Mouse (Mus musculus) layer of hippocampus, postnatal 14 days (tissue): ENCODE data around the gene Prph2. TPM values are rescaled to one million over a fixed set of nuclear protein-coding genes. Genes with fewer than 3 reads are reported as not detected.

ENCODE experiments used
- DNase-seq, 2 experiments: peaks; one replicate each; pipeline ENCODE4 v3.0.0; 2021 to 2022; ENCODE audit warnings: low spot score in 2 of 2, mixed read lengths in 1 of 2
- total RNA-seq, 2 experiments: library from RNA; stranded (reverse); gene quantifications; 2 replicates each; pipeline ENCODE4 v1.2.3; 2021

The Prph2 gene
- total RNA-seq, 2 experiments from 2014 or later, result not detected

GRCm38 (mm10) chr17:46963186-46963585, 52.9 kb downstream of the Prph2 start:
- DNase-seq, result no peak

DNA sequence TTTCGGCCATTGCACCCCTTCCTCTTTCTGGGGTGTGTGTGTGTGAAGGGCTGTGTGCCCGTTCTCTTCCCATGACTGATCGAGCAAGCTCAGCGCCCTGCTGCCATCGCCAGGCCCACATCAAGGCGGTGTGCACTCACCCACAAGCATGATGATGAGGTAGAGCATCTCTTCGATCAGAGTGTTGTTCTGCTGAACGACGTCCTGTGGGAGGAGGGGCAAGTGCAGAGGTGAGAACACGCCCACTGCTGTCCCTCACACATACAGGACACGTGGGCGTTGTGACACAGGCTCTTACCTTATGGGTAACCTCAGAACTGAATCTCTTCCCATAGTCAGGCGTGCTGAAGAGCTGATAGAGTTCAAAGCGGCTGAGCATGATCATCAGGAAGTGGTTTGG, 56.6 kb downstream of the Prph2 start:
- DNase-seq, result no peak

- DNase-seq, result no peak
Observed at GRCm38 (mm10) chr17:46972603-46973002, 62.3 kb downstream of the Prph2 start.

Other genes with a start within 250 kb of the Prph2 start
- 10 to 100 TPM; 12.5 to 15.7 TPM for gene Rrp36, start 236.1 kb upstream of the Prph2 start, total RNA-seq
- 100 to 1,000 TPM in 1 of 2 experiments, 10 to 100 TPM in 1; 98.2 to 103 TPM for gene Mea1, start 231.7 kb upstream of the Prph2 start, total RNA-seq
- gene Klhdc3, start 229.5 kb upstream of the Prph2 start, total RNA-seq, result 100 to 1,000 TPM; 174 to 176 TPM
- 10 to 100 TPM; 88.1 to 92.2 TPM for gene Ppp2r5d, start 205.3 kb upstream of the Prph2 start, total RNA-seq
- 10 to 100 TPM; 32.0 to 36.8 TPM for gene Pex6, start 199.0 kb upstream of the Prph2 start, total RNA-seq
- gene Gnmt, start 181.3 kb upstream of the Prph2 start, total RNA-seq, result under 1 TPM; 0.76 to 0.98 TPM
- gene Cnpy3, start 158.2 kb upstream of the Prph2 start, total RNA-seq, result 10 to 100 TPM; 53.9 to 57.2 TPM
- gene Ptcra, start 146.7 kb upstream of the Prph2 start, total RNA-seq, result under 1 TPM in 1 of 2 experiments, not detected in 1; 0.31 TPM
- gene 2310039H08Rik, start 137.8 kb upstream of the Prph2 start, total RNA-seq, result 10 to 100 TPM; 12.0 to 12.5 TPM
- 10 to 100 TPM; 47.5 to 48.7 TPM for gene Rpl7l1, start 127.8 kb upstream of the Prph2 start, total RNA-seq
- gene Bicral, start 52.0 kb upstream of the Prph2 start, total RNA-seq, result 10 to 100 TPM; 38.6 to 43.7 TPM
- 10 to 100 TPM; 36.4 to 38.2 TPM for gene Tbcc, start 19.8 kb upstream of the Prph2 start, total RNA-seq
- 10 to 100 TPM; 52.3 to 52.4 TPM for gene Ubr2, start 100.1 kb downstream of the Prph2 start, total RNA-seq